Mouse (Mus musculus): Measurements from ENCODE around the gene Chchd5. TPM values are rescaled to one million over a fixed set of nuclear protein-coding genes. Genes with fewer than 3 reads are reported as not detected.

Chchd5 gene
- polyA plus RNA-seq, 1 experiment from 2014 or later: 17.0 TPM

GRCm38 (mm10) chr2:129182412-129182811 lies 52.9 kb downstream of the Chchd5 start:
- WGBS: 89% methylated on average over 1 of the region's 1 CpGs
- H3K9ac ChIP-seq: no peak overlapping the region
- H3K9me3 ChIP-seq (replicated peaks): no peaks in the 10 kb centered on the region
- H3K4me1 ChIP-seq (replicated peaks): peaks cover 11% of the 10 kb centered on the region
- no peak overlapping the region for H3K27ac ChIP-seq
- no peak overlapping the region for H3K4me2 ChIP-seq
- H3K27me3 ChIP-seq: no peaks in the 10 kb centered on the region
- H3K4me3 ChIP-seq: no peak overlapping the region
- no peak for ATAC-seq (replicated peaks; ENCODE audit: insufficient number of reproducible peaks, insufficient read depth, low FRiP score, low read depth)
- no peaks in the 10 kb centered on the region for H3K36me3 ChIP-seq

GRCm38 (mm10) chr2:129183561-129184031 lies 54.1 kb downstream of the Chchd5 start:
- H3K27me3 ChIP-seq: no peaks in the 10 kb centered on the region
- H3K4me3 ChIP-seq: no peak overlapping the region
- no peak overlapping the region for H3K4me2 ChIP-seq
- no peaks in the 10 kb centered on the region for H3K36me3 ChIP-seq
- no peak overlapping the region for H3K27ac ChIP-seq
- H3K9me3 ChIP-seq (replicated peaks): no peaks in the 10 kb centered on the region
- WGBS: 45% methylated on average over 14 of the region's 14 CpGs
- no peak for ATAC-seq (replicated peaks; ENCODE audit: insufficient number of reproducible peaks, insufficient read depth, low FRiP score, low read depth)
- H3K4me1 ChIP-seq (replicated peaks): peaks cover 7% of the 10 kb centered on the region
- no peak overlapping the region for H3K9ac ChIP-seq

Other genes with a start within 250 kb of the Chchd5 start
- gene Zc3h8, start 185.6 kb upstream of the Chchd5 start, polyA plus RNA-seq (2015; fragmentation: Nextera tagmentation; extraction: Ambion mirVana): 5.6 TPM in 2 replicates
- gene Zc3h6, start 162.3 kb upstream of the Chchd5 start, polyA plus RNA-seq (2015; fragmentation: Nextera tagmentation; extraction: Ambion mirVana): 1.4 and 1.6 TPM in 2 replicates
- gene Gm10762, start 162.0 kb upstream of the Chchd5 start, polyA plus RNA-seq (2015; fragmentation: Nextera tagmentation; extraction: Ambion mirVana): 9.7 and 11.5 TPM in 2 replicates
- gene Vinac1, start 81.5 kb upstream of the Chchd5 start, polyA plus RNA-seq (2015; fragmentation: Nextera tagmentation; extraction: Ambion mirVana): 0.04 and 0.10 TPM in 2 replicates
- gene Ttl, start 63.8 kb upstream of the Chchd5 start, polyA plus RNA-seq (2015; fragmentation: Nextera tagmentation; extraction: Ambion mirVana): 8.0 and 9.9 TPM in 2 replicates
- 11.6 and 16.3 TPM in 2 replicates for gene Polr1b, start 28.7 kb upstream of the Chchd5 start, polyA plus RNA-seq (2015; fragmentation: Nextera tagmentation; extraction: Ambion mirVana)
- 16.3 and 17.9 TPM in 2 replicates for gene Slc20a1, start 69.1 kb downstream of the Chchd5 start, polyA plus RNA-seq (2015; fragmentation: Nextera tagmentation; extraction: Ambion mirVana)
- gene Ckap2l, start 167.5 kb downstream of the Chchd5 start, polyA plus RNA-seq (2015; fragmentation: Nextera tagmentation; extraction: Ambion mirVana): 36.5 and 39.5 TPM in 2 replicates
- 0.08 and 0.23 TPM in 2 replicates for gene Il1a, start 180.3 kb downstream of the Chchd5 start, polyA plus RNA-seq (2015; fragmentation: Nextera tagmentation; extraction: Ambion mirVana)
- gene Il1b, start 241.4 kb downstream of the Chchd5 start, polyA plus RNA-seq (2015; fragmentation: Nextera tagmentation; extraction: Ambion mirVana): 0.39 and 0.51 TPM in 2 replicates

Data from heart, embryonic 15.5 days (tissue).